Mouse (Mus musculus): ENCODE measurements around the gene Gm10392.

The Gm10392 gene

GRCm38 (mm10) chr11:77497851-77498250 lies 21.1 kb downstream of the Gm10392 start:
- peaks cover 48% of the 10 kb centered on the region for H3K36me3 ChIP-seq (ENCODE audit: insufficient read depth, low read length)
- H3K9me3 ChIP-seq (ENCODE audit: low read length), result no peaks in the 10 kb centered on the region
- TF ChIP-seq CTCF (conservative IDR thresholded peaks at IDR 0.05; ENCODE audit: low read length) (no peak), NANOG (IDR thresholded peaks at IDR 0.05; ENCODE audit: borderline replicate concordance, low read length) (no peak), POU5F1 (IDR thresholded peaks at IDR 0.05; ENCODE audit: borderline replicate concordance, low read length) (no peak)
- H3K27me3 ChIP-seq (ENCODE audit: insufficient read depth, low read length), result no peaks in the 10 kb centered on the region
- H3K4me1 ChIP-seq (replicated peaks; ENCODE audit: low read depth, low read length), result peaks cover 90% of the 10 kb centered on the region
- H3K4me3 ChIP-seq (replicated peaks; ENCODE audit: low read length), result peak overlapping the region; percentile 69

- peak; percentile 52 for TF ChIP-seq CTCF (conservative IDR thresholded peaks at IDR 0.05; ENCODE audit: low read length)
- TF ChIP-seq NANOG (IDR thresholded peaks at IDR 0.05; ENCODE audit: borderline replicate concordance, low read length), result no peak
- H3K27me3 ChIP-seq (ENCODE audit: insufficient read depth, low read length), result no peaks in the 10 kb centered on the region; the same call in 1 of the 2 replicates
- peaks cover 90% of the 10 kb centered on the region for H3K4me1 ChIP-seq (replicated peaks; ENCODE audit: low read depth, low read length)
- peak overlapping the region; percentile 69 for H3K4me3 ChIP-seq (replicated peaks; ENCODE audit: low read length)
- no peaks in the 10 kb centered on the region for H3K9me3 ChIP-seq (ENCODE audit: low read length)
- H3K36me3 ChIP-seq (ENCODE audit: insufficient read depth, low read length), result peaks cover 43% of the 10 kb centered on the region
These were observed 21.6 kb downstream of the Gm10392 start for GRCm38 (mm10) chr11:77497341-77497756.

GRCm38 (mm10) chr11:77495507-77495906 lies 23.5 kb downstream of the Gm10392 start:
- Histone ChIP-seq H3K4me1 (replicated peaks; ENCODE audit: low read depth, low read length) (peaks cover 90% of the 10 kb centered on the region), H3K27me3 (ENCODE audit: insufficient read depth, low read length) (peaks cover 14% of the 10 kb centered on the region), H3K4me3 (replicated peaks; ENCODE audit: low read length) (peak overlapping the region; percentile 91; the same call in 1 of the 2 replicates), H3K9me3 (ENCODE audit: low read length) (no peaks in the 10 kb centered on the region), H3K36me3 (ENCODE audit: insufficient read depth, low read length) (peaks cover 24% of the 10 kb centered on the region)
- no peak for TF ChIP-seq POU5F1 (IDR thresholded peaks at IDR 0.05; ENCODE audit: borderline replicate concordance, low read length)
- TF ChIP-seq NANOG (IDR thresholded peaks at IDR 0.05; ENCODE audit: borderline replicate concordance, low read length), result no peak
- no peak for TF ChIP-seq CTCF (conservative IDR thresholded peaks at IDR 0.05; ENCODE audit: low read length)

GRCm38 (mm10) chr11:77494782-77495181 lies 24.2 kb downstream of the Gm10392 start:
- Histone ChIP-seq H3K36me3 (ENCODE audit: insufficient read depth, low read length) (peaks cover 17% of the 10 kb centered on the region), H3K9me3 (ENCODE audit: low read length) (no peaks in the 10 kb centered on the region), H3K4me3 (replicated peaks; ENCODE audit: low read length) (peak overlapping the region; percentile 91), H3K27me3 (ENCODE audit: insufficient read depth, low read length) (peaks cover 21% of the 10 kb centered on the region), H3K4me1 (replicated peaks; ENCODE audit: low read depth, low read length) (peaks cover 89% of the 10 kb centered on the region)
- no peak for TF ChIP-seq POU5F1 (IDR thresholded peaks at IDR 0.05; ENCODE audit: borderline replicate concordance, low read length)
- no peak for TF ChIP-seq NANOG (IDR thresholded peaks at IDR 0.05; ENCODE audit: borderline replicate concordance, low read length)
- TF ChIP-seq CTCF (conservative IDR thresholded peaks at IDR 0.05; ENCODE audit: low read length), result no peak

GRCm38 (mm10) chr11:77494344-77494676 lies 24.7 kb downstream of the Gm10392 start:
- H3K4me1 ChIP-seq (replicated peaks; ENCODE audit: low read depth, low read length), result peaks cover 84% of the 10 kb centered on the region
- peaks cover 12% of the 10 kb centered on the region for H3K36me3 ChIP-seq (ENCODE audit: insufficient read depth, low read length)
- no peak for TF ChIP-seq POU5F1 (IDR thresholded peaks at IDR 0.05; ENCODE audit: borderline replicate concordance, low read length)
- TF ChIP-seq CTCF (conservative IDR thresholded peaks at IDR 0.05; ENCODE audit: low read length), result no peak
- H3K9me3 ChIP-seq (ENCODE audit: low read length), result no peaks in the 10 kb centered on the region
- H3K4me3 ChIP-seq (replicated peaks; ENCODE audit: low read length), result peak overlapping the region; percentile 91
- peaks cover 22% of the 10 kb centered on the region for H3K27me3 ChIP-seq (ENCODE audit: insufficient read depth, low read length)

GRCm38 (mm10) chr11:77493512-77494343 lies 25.3 kb downstream of the Gm10392 start, which contains the start of gene Git1:
Gene Git1, plus strand, starts transcription at chr11:77493562.
- H3K27me3 ChIP-seq (ENCODE audit: insufficient read depth, low read length), result peaks cover 27% of the 10 kb centered on the region
- H3K4me1 ChIP-seq (replicated peaks; ENCODE audit: low read depth, low read length), result peaks cover 83% of the 10 kb centered on the region
- H3K36me3 ChIP-seq (ENCODE audit: insufficient read depth, low read length), result peaks cover 7% of the 10 kb centered on the region; the same call in 1 of the 2 replicates
- no peaks in the 10 kb centered on the region for H3K9me3 ChIP-seq (ENCODE audit: low read length)
- H3K4me3 ChIP-seq (replicated peaks; ENCODE audit: low read length), result peak within 1 kb of the TSS; percentile 91
- TF ChIP-seq CTCF (conservative IDR thresholded peaks at IDR 0.05; ENCODE audit: low read length), result no peak
- no peak for TF ChIP-seq POU5F1 (IDR thresholded peaks at IDR 0.05; ENCODE audit: borderline replicate concordance, low read length)
- TF ChIP-seq NANOG (IDR thresholded peaks at IDR 0.05; ENCODE audit: borderline replicate concordance, low read length), result no peak

- Histone ChIP-seq H3K36me3 (ENCODE audit: insufficient read depth, low read length) (peaks cover 3% of the 10 kb centered on the region; the same call in 1 of the 2 replicates), H3K9me3 (ENCODE audit: low read length) (no peaks in the 10 kb centered on the region), H3K4me3 (replicated peaks; ENCODE audit: low read length) (peak overlapping the region; percentile 91), H3K27me3 (ENCODE audit: insufficient read depth, low read length) (peaks cover 35% of the 10 kb centered on the region), H3K4me1 (replicated peaks; ENCODE audit: low read depth, low read length) (peaks cover 77% of the 10 kb centered on the region)
- TF ChIP-seq POU5F1 (IDR thresholded peaks at IDR 0.05; ENCODE audit: borderline replicate concordance, low read length) (no peak), CTCF (conservative IDR thresholded peaks at IDR 0.05; ENCODE audit: low read length) (peak; percentile 10; the same call in 1 of the 2 replicates)
These were observed 26.1 kb downstream of the Gm10392 start for GRCm38 (mm10) chr11:77492911-77493332.

GRCm38 (mm10) chr11:77492311-77492871 lies 26.6 kb downstream of the Gm10392 start:
- H3K4me1 ChIP-seq (replicated peaks; ENCODE audit: low read depth, low read length), result peaks cover 72% of the 10 kb centered on the region
- no peak for TF ChIP-seq CTCF (conservative IDR thresholded peaks at IDR 0.05; ENCODE audit: low read length)
- peak overlapping the region; percentile 91 for H3K4me3 ChIP-seq (replicated peaks; ENCODE audit: low read length)
- H3K9me3 ChIP-seq (ENCODE audit: low read length), result no peaks in the 10 kb centered on the region
- peaks cover 41% of the 10 kb centered on the region for H3K27me3 ChIP-seq (ENCODE audit: insufficient read depth, low read length)
- peaks cover 3% of the 10 kb centered on the region; the same call in 1 of the 2 replicates for H3K36me3 ChIP-seq (ENCODE audit: insufficient read depth, low read length)

All from E14TG2a.4 (cell line).